Mouse (Mus musculus): ENCODE measurements around the gene Aqp5. TPM values are rescaled to one million over a fixed set of nuclear protein-coding genes. Genes with fewer than 3 reads are reported as not detected.

Aqp5 gene
- total and polyA plus RNA-seq, 2 experiments from 2014 or later = 0.64 to 0.76 TPM

GRCm38 (mm10) chr15:99560246-99560645 lies 30.3 kb upstream of the Aqp5 start:
- H3K27me3 ChIP-seq (ENCODE audit: insufficient read depth, low read length) = no peaks in the 10 kb centered on the region
- 48% methylated on average over 10 of the region's 10 CpGs for WGBS
- H3K4me2 ChIP-seq (ENCODE audit: low read depth) = no peak overlapping the region
- no peak overlapping the region for H3K27ac ChIP-seq (ENCODE audit: low read depth, low read length)
- H3K4me1 ChIP-seq (ENCODE audit: insufficient read depth) = no peaks in the 10 kb centered on the region
- no peaks in the 10 kb centered on the region for H3K9me3 ChIP-seq (ENCODE audit: low read length)
- TF ChIP-seq CTCF (IDR thresholded peaks at IDR 0.05; ENCODE audit: low read depth) = no peak
- no peak overlapping the region for H3K4me3 ChIP-seq (ENCODE audit: low read depth, low read length)
- no peak overlapping the region for H3K9ac ChIP-seq
- ATAC-seq (no peak), DNase-seq (no peak)
- H3K36me3 ChIP-seq (ENCODE audit: insufficient read depth) = no peaks in the 10 kb centered on the region

- DNase-seq = no peak
- no peak for TF ChIP-seq CTCF (IDR thresholded peaks at IDR 0.05; ENCODE audit: low read depth)
- no peaks in the 10 kb centered on the region for H3K9me3 ChIP-seq (ENCODE audit: low read length)
- no peak overlapping the region for H3K27ac ChIP-seq (ENCODE audit: low read depth, low read length)
- no peak overlapping the region for H3K4me2 ChIP-seq (ENCODE audit: low read depth)
- 71% methylated on average over 4 of the region's 4 CpGs for WGBS
- H3K4me1 ChIP-seq (ENCODE audit: insufficient read depth) = no peaks in the 10 kb centered on the region
- ATAC-seq = no peak
- no peak overlapping the region for H3K9ac ChIP-seq
- no peak overlapping the region for H3K4me3 ChIP-seq (ENCODE audit: low read depth, low read length)
- H3K36me3 ChIP-seq (ENCODE audit: insufficient read depth) = no peaks in the 10 kb centered on the region
- H3K27me3 ChIP-seq (ENCODE audit: insufficient read depth, low read length) = no peaks in the 10 kb centered on the region
These were observed 23.2 kb upstream of the Aqp5 start for GRCm38 (mm10) chr15:99567371-99567770.

DNA sequence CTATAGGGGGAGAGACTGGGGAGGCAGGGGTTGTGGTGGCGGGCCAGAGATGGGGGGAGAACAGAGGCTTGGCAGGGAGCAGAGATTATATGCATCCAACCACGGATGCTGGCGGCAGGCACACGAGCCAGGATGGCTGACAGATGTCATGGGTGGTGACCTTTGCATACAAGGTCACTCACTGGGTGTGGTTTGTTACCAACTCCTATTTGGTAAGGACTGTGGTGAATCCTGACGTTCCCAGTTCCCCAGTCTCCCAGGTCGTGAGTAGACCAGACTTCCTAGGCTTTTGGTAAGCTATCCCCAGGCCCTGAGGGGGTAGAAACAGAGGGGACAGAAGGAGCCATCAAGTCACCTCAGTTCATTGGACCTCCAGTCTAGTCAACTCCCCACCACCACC lies 21.9 kb upstream of the Aqp5 start:
- no peaks in the 10 kb centered on the region for H3K9me3 ChIP-seq (ENCODE audit: low read length)

GRCm38 (mm10) chr15:99569123-99569522 lies 21.5 kb upstream of the Aqp5 start:
- Histone ChIP-seq H3K4me2 (ENCODE audit: low read depth) (no peak overlapping the region), H3K36me3 (ENCODE audit: insufficient read depth) (no peaks in the 10 kb centered on the region), H3K9me3 (ENCODE audit: low read length) (no peaks in the 10 kb centered on the region), H3K9ac (no peak overlapping the region), H3K4me3 (ENCODE audit: low read depth, low read length) (no peak overlapping the region), H3K4me1 (ENCODE audit: insufficient read depth) (no peaks in the 10 kb centered on the region), H3K27ac (ENCODE audit: low read depth, low read length) (no peak overlapping the region), H3K27me3 (ENCODE audit: insufficient read depth, low read length) (no peaks in the 10 kb centered on the region)
- no peak for TF ChIP-seq CTCF (IDR thresholded peaks at IDR 0.05; ENCODE audit: low read depth)
- no peak for ATAC-seq
- DNase-seq = peak; percentile 37
- WGBS = 67% methylated on average over 10 of the region's 10 CpGs

More for the DNA sequence above, 21.9 kb upstream of the Aqp5 start:
- no peak overlapping the region for H3K4me3 ChIP-seq (ENCODE audit: low read depth, low read length)
- 81% methylated on average over 6 of the region's 6 CpGs for WGBS
- H3K27me3 ChIP-seq (ENCODE audit: insufficient read depth, low read length) = no peaks in the 10 kb centered on the region
- TF ChIP-seq CTCF (IDR thresholded peaks at IDR 0.05; ENCODE audit: low read depth) = no peak
- no peaks in the 10 kb centered on the region for H3K36me3 ChIP-seq (ENCODE audit: insufficient read depth)
- DNase-seq = no peak
- ATAC-seq = no peak
- no peaks in the 10 kb centered on the region for H3K4me1 ChIP-seq (ENCODE audit: insufficient read depth)
- no peak overlapping the region for H3K9ac ChIP-seq
- no peak overlapping the region for H3K27ac ChIP-seq (ENCODE audit: low read depth, low read length)
- H3K4me2 ChIP-seq (ENCODE audit: low read depth) = no peak overlapping the region

DNA sequence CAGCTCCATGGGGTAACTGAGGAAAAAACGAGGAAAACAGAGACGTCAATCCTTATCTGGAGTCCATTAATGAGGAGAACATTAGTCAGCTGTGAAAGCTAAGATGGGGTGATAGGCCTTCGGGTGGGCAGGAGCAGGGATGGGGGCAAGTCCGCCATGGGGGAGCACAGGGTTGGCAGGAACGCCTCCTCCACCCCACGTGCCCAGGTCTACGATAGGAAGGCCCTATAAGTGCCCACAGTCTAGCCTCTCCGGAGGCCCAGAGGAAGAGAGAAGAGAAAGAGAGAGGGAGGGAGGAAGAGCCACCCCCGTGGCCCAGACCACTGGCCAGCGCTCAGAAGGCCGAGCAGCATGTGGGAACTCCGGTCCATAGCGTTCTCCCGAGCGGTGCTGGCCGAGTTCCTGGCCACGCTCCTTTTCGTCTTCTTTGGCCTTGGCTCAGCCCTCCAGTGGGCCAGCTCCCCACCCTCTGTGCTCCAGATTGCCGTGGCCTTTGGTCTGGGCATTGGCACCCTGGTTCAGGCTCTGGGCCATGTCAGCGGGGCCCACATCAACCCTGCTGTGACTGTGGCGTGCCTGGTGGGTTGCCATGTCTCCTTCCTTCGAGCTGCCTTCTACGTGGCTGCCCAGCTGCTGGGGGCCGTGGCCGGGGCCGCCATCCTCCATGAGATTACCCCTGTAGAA lies 11.6 kb upstream of the Aqp5 start, which contains the start of gene Aqp2:
Aqp2 (plus strand) TSS at position 254 of the 684 bp plus-strand sequence.
- peaks cover 12% of the 10 kb centered on the region; the same call in 1 of the 2 replicates for H3K27me3 ChIP-seq (ENCODE audit: insufficient read depth, low read length)
- H3K4me1 ChIP-seq (ENCODE audit: insufficient read depth) = 0 out of 2 replicates have a peak, but pooled peaks cover 3% of the 10 kb centered on the region
- DNase-seq = no peak
- no peak within 1 kb of the TSS for H3K9ac ChIP-seq
- 0 out of 2 replicates have a peak, but pooled peaks have one; percentile 20 for ATAC-seq
- no peak within 1 kb of the TSS for H3K27ac ChIP-seq (ENCODE audit: low read depth, low read length)
- no peaks in the 10 kb centered on the region for H3K9me3 ChIP-seq (ENCODE audit: low read length)
- H3K36me3 ChIP-seq (ENCODE audit: insufficient read depth) = no peaks in the 10 kb centered on the region
- no peak for TF ChIP-seq CTCF (IDR thresholded peaks at IDR 0.05; ENCODE audit: low read depth)
- no peak within 1 kb of the TSS for H3K4me3 ChIP-seq (ENCODE audit: low read depth, low read length)
- WGBS = 71% methylated on average over 26 of the region's 26 CpGs
- no peak within 1 kb of the TSS for H3K4me2 ChIP-seq (ENCODE audit: low read depth)

GRCm38 (mm10) chr15:99583463-99584344 lies 6.9 kb upstream of the Aqp5 start:
- H3K4me2 ChIP-seq (ENCODE audit: low read depth) = peak overlapping the region; percentile 42
- ATAC-seq (peak; percentile 32; the same call in 1 of the 2 replicates), DNase-seq (no peak)
- H3K4me1 ChIP-seq (ENCODE audit: insufficient read depth) = 0 out of 2 replicates have a peak, but pooled peaks cover 3% of the 10 kb centered on the region
- H3K4me3 ChIP-seq (ENCODE audit: low read depth, low read length) = peak overlapping the region; percentile 27
- no peak overlapping the region for H3K27ac ChIP-seq (ENCODE audit: low read depth, low read length)
- H3K36me3 ChIP-seq (ENCODE audit: insufficient read depth) = no peaks in the 10 kb centered on the region
- TF ChIP-seq CTCF (IDR thresholded peaks at IDR 0.05; ENCODE audit: low read depth) = peak; percentile 26; the same call in 1 of the 2 replicates
- no peaks in the 10 kb centered on the region for H3K9me3 ChIP-seq (ENCODE audit: low read length)
- no peak overlapping the region for H3K9ac ChIP-seq
- 7% methylated on average over 42 of the region's 54 CpGs for WGBS
- H3K27me3 ChIP-seq (ENCODE audit: insufficient read depth, low read length) = peaks cover 49% of the 10 kb centered on the region

Measured in forebrain, postnatal 0 days (tissue).